Comparison of ENCODE assay signal across 13 mouse cellular contexts in the genomic region with DNA sequence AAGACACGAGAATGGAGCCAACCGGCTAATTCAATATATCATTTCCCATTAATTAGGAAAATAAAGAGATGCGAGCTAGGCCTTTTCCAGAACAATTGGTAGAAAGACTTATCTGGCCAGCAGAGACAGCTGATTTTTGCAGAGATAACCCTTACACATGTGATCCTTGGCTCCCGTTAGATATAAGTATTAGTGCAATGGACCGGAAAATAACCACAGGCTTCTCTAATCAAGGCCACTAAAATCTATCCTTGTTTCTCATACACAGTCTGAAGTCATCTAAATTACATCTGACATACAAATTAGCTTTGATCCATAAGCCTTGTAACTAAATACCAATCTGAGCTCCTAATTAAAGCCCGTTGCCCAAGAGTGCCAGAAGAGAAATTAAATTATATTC.
"Had no signal": no experiment of that assay in that cellular context is flagged by ENCODE, and none has a peak within 500 bp of the region (broad histone marks: within the 10 kb centered on the region; RNA-seq: fewer than 3 reads in every experiment).

No protein-coding gene starts in this region.

- H3K4me2 ChIP-seq: kidney, embryonic 15.5 days; liver, embryonic 11.5 days; liver, embryonic 15.5 days; midbrain, embryonic 15.5 days; neural tube, embryonic 15.5 days had no signal

- H3K27me3 ChIP-seq: kidney, embryonic 15.5 days; liver, embryonic 15.5 days; midbrain, embryonic 15.5 days; neural tube, embryonic 15.5 days had no signal

- H3K9ac ChIP-seq: kidney, embryonic 15.5 days; liver, embryonic 15.5 days; midbrain, embryonic 15.5 days; neural tube, embryonic 15.5 days had no signal

- H3K27ac ChIP-seq: kidney, embryonic 15.5 days; limb, embryonic 10.5 days; liver, embryonic 15.5 days; midbrain, embryonic 15.5 days; neural tube, embryonic 15.5 days had no signal

- H3K4me1 ChIP-seq: kidney, embryonic 15.5 days; limb, embryonic 10.5 days; liver, embryonic 15.5 days; midbrain, embryonic 15.5 days had no signal

- DNase-seq: kidney, adult 2 months; kidney, postnatal 14 days; lung, adult 2 months; lung, postnatal 36 days; right cerebral cortex, postnatal 14 days; thymus, postnatal 36 days had no signal

- H3K36me3 ChIP-seq: kidney, embryonic 15.5 days; limb, embryonic 10.5 days; liver, embryonic 15.5 days; midbrain, embryonic 15.5 days; neural tube, embryonic 15.5 days had no signal

- ATAC-seq: lung, postnatal 0 days; midbrain, embryonic 15.5 days had no signal

- H3K9me3 ChIP-seq: kidney, embryonic 15.5 days; limb, embryonic 10.5 days; liver, embryonic 15.5 days; midbrain, embryonic 15.5 days; neural tube, embryonic 15.5 days had no signal

- H3K4me3 ChIP-seq: kidney, embryonic 15.5 days; limb, embryonic 10.5 days; liver, embryonic 15.5 days; midbrain, embryonic 15.5 days; neural tube, embryonic 15.5 days had no signal
